Mouse (Mus musculus) cerebral cortex, adult 2 months (tissue): ENCODE data around the gene Slf2.

Experiments
- WGBS: fragments of 180-500 bp; shearing (Covaris S2); methylation state at CpG from one replicate; pipeline ENCODE4 v1.1.7; 2018; 5-methylcytosine and 5-hydroxymethylcytosine counted together

Slf2 gene

GRCm38 (mm10) chr19:45030746-45031693 lies 100.1 kb downstream of the Slf2 start:
- WGBS: 40% methylated on average over 20 of the region's 20 CpGs

DNA sequence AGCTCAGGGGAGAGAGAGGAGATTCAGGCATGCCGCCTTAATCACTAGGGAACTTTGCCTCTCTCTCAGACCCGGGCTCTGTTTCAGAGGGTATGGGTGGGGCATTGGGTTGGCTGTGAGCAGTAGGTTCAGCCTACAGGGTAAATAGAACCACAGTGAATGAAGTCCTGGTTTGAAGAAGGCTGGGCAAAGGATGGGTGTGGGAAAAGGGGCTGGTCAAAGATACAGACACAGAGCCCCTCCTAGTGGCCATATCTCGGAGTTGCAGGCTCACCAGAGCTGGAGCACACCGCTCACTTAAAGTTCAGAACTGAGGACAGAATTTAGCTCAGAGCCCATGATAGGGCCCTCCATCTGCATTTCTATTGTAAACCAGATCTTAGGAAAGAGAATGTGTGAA lies 100.8 kb downstream of the Slf2 start:
- 15% methylated on average over 4 of the region's 4 CpGs for WGBS
